In the genomic region with DNA sequence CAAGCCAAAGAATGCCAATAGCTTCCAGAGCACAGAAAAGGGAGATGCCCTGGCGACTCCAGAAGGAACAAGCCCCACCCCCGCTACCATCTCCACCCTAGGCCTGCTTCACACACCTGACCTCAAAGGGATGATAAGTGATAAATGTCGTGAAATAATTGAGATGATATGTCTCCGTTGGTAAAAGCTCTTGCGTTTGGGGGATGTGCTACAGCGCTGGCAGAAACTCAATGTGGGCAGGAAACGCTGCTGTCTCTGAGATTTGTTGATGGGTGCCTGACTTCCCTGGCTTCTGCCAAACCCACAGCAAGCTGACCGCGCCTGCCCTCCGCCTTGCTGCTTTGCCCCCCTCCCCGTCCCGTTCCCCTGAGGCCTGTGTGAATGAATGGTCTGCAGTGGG, we compare ENCODE assay signal across 8 mouse cellular contexts. TPM values are rescaled to one million over a fixed set of nuclear protein-coding genes. Genes with fewer than 3 reads are reported as not detected.
DNase-seq lines count a peak whose midpoint lies in the region; ATAC-seq and TF ChIP-seq lines count a peak whose summit lies in the region.

No protein-coding gene starts in this region.

- no peak for TF ChIP-seq CTCF in small intestine, adult 2 months (IDR thresholded peaks at IDR 0.05; ENCODE audit: extremely low read depth, insufficient read length, insufficient replicate concordance, low read depth, low read length)

- no peaks in the 10 kb centered on the region for H3K27me3 ChIP-seq in small intestine, adult 2 months (ENCODE audit: control insufficient read depth, insufficient read depth, low read length)

- H3K36me3 ChIP-seq in small intestine, adult 2 months (ENCODE audit: control insufficient read depth, insufficient read depth, low read length): peaks cover 37% of the 10 kb centered on the region

- H3K4me3 ChIP-seq in small intestine, adult 2 months (ENCODE audit: low read depth, low read length): no peak overlapping the region

- peaks cover 39% of the 10 kb centered on the region for H3K4me1 ChIP-seq in small intestine, adult 2 months (ENCODE audit: control insufficient read depth, insufficient read depth, insufficient read length, low read length)

- WGBS in small intestine, adult 2 months: 60% methylated on average over 12 of the region's 12 CpGs

- TF ChIP-seq POLR2A in small intestine, adult 2 months (IDR thresholded peaks at IDR 0.05; ENCODE audit: low read depth, low read length): no peak

- ATAC-seq in common myeloid progenitor, adult 5-6 weeks (replicated peaks; ENCODE audit: low read depth, poor library complexity, severe bottlenecking): peak; percentile 80

- DNase-seq in layer of hippocampus, postnatal 36 days: peak; percentile 21 to 40
- no peak for DNase-seq in layer of hippocampus, postnatal 10 days (ENCODE audit: low spot score in 2 of 2)
- peak; percentile 52 to 60 for DNase-seq in kidney, adult 8-10 months
- DNase-seq in right cerebral cortex, postnatal 36 days (ENCODE audit: low spot score in 2 of 2): no peak
- no peak for DNase-seq in frontal cortex, postnatal 14 days (ENCODE audit: low spot score in 2 of 2)
- DNase-seq in liver: no peak

- peak overlapping the region; percentile 35 for H3K27ac ChIP-seq in small intestine, adult 2 months (ENCODE audit: insufficient read depth, low read depth, low read length)

RNA-seq across cellular contexts. Expression of gene Ifngr2, which starts 6.8 kb away (rescaled TPM):
- total RNA-seq in layer of hippocampus, postnatal 36 days (2021): 10 to 100 TPM; 52.4 to 57.2 TPM
- total RNA-seq in layer of hippocampus, postnatal 10 days (2021): 100 to 1,000 TPM in 1 of 2 experiments, 10 to 100 TPM in 1; 73.3 to 106 TPM
- 6.1 and 6.7 TPM in 2 replicates for total RNA-seq in common myeloid progenitor, adult 5-6 weeks (2017)
- 48.9 and 162 TPM in 2 replicates for polyA plus RNA-seq in small intestine, adult 2 months (2012; rRNA removed)

RNA-seq across cellular contexts. Expression of gene Tmem50b, which starts 44.0 kb away (rescaled TPM):
- 100 to 1,000 TPM; 115 to 124 TPM for total RNA-seq in layer of hippocampus, postnatal 36 days (2021)
- 100 to 1,000 TPM; 114 to 119 TPM for total RNA-seq in layer of hippocampus, postnatal 10 days (2021)
- total RNA-seq in common myeloid progenitor, adult 5-6 weeks (2017): 8.6 and 12.7 TPM in 2 replicates
- polyA plus RNA-seq in small intestine, adult 2 months (2012; rRNA removed): 18.4 and 20.0 TPM in 2 replicates

Comparison
In these comparisons a context has a peak if more than half of its experiments do, and no peak if none do; other contexts are left out.
1. DNase-seq: peak in layer of hippocampus, postnatal 36 days (2 of 2) and kidney, adult 8-10 months (2 of 2); none in layer of hippocampus, postnatal 10 days (0 of 2), right cerebral cortex, postnatal 36 days (0 of 2), frontal cortex, postnatal 14 days (0 of 2) and liver (single experiment).